Mouse (Mus musculus): ENCODE measurements around the gene Tbca. TPM values are rescaled to one million over a fixed set of nuclear protein-coding genes. Genes with fewer than 3 reads are reported as not detected.

Tbca gene
- total RNA-seq, 1 experiment from 2014 or later = 151 TPM

DNA sequence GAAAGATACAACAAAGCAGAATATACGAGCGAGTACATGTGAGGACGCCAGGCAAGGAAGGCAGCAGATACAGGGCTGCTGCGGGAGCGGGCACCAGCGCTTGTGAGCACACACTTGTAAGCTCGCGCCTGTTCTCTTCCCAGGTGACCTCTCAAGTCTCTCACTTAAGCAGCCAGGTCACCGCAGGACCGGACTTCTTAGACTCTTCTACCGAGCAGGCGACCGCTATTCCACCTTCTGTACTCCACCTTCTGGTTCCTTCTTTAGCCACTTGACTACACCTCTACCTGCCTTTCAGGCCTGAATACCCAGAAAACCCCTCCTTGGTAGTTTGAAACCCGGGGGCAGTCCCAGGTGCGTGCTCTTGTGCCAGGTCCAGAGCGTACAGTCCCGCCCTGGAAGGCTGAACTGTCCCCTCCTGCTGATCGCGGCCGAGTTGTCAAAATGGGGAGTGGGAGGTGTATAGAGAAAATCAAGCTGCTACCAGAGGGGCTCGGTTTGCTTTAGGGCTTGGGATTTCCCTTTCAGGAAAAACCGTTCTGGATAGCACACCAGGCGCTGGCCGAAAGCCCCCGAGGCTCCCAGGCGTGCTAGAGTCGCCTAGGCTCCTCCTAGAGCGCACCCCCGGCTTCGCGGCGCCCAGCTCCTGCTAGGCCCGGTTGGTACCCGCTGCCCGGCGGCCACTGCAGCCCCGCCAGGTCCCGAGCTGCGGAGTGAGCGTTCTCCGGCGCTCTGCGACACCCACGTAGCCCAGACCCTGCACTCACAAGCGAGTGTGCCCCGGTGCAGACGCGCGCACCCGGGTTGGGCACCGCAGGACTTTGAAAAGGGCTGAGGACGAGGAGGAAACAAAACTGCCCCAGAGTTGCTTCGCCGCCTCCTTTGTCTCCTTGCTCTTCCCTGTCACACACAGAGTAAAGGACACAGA lies 84.7 kb downstream of the Tbca start:
- ATAC-seq (replicated peaks in 1 of 2; ENCODE audit: insufficient read depth in 1 of 2, low FRiP score in 2 of 2, low TSS enrichment in 1 of 2, low read depth in 1 of 2, poor library complexity in 2 of 2, severe bottlenecking in 2 of 2) = no peak

DNA sequence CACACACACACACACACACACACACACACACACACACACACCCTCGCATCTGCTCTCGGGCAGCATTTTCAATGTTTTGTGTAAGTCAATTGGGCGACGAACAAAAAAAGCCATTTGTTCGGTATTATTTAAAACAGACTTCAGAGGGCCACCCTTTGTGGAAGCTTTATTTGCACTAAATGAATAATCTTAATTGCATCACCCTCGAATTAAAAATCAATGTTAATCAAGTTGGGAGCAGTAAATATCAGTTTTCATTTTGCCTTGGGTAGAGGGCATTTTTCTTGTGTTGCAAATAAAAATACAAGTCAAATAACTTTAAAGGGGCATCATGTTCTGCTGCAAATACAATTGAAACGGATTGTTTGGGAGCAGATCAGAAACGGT lies 85.3 kb downstream of the Tbca start:
- no peak for ATAC-seq (replicated peaks in 1 of 2; ENCODE audit: insufficient read depth in 1 of 2, low FRiP score in 2 of 2, low TSS enrichment in 1 of 2, low read depth in 1 of 2, poor library complexity in 2 of 2, severe bottlenecking in 2 of 2)

DNA sequence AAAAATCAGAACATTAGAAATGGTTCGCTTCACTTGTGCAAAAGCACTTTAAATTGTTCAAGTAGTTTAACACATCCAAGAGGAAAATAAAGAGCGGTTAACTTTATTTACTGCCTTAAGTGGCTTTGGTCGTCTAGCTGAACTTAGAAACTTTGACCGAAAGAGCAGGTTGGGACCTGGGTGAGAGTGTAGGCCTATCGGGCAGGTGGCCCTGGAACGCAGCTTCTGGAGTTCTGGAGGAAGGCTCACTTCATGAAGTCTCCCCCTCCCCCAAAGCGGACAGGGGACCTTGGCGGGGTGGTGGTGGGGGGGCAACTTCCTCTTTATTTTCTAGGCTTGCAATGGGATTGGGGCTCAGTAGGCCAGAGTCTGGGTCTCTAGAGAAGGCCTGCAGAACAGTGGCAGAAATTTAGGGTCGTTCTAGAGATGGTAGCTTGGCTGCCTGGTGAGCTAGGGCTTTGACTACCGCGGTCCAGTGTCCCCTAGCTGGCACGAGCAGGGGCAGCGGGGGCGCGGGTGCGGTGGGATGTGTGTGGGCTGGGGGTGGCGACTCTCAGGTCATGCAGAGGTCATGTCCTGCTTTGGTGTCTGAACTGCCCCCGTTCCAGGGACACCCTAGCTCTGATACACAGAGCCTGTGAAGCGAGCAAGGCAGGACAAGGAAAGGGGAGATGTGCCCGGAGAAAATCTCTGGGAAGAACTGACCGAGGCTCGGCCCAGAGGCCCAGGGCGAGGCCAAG lies 86.1 kb downstream of the Tbca start:
- ATAC-seq (replicated peaks in 1 of 2; ENCODE audit: insufficient read depth in 1 of 2, low FRiP score in 2 of 2, low TSS enrichment in 1 of 2, low read depth in 1 of 2, poor library complexity in 2 of 2, severe bottlenecking in 2 of 2) = no peak

DNA sequence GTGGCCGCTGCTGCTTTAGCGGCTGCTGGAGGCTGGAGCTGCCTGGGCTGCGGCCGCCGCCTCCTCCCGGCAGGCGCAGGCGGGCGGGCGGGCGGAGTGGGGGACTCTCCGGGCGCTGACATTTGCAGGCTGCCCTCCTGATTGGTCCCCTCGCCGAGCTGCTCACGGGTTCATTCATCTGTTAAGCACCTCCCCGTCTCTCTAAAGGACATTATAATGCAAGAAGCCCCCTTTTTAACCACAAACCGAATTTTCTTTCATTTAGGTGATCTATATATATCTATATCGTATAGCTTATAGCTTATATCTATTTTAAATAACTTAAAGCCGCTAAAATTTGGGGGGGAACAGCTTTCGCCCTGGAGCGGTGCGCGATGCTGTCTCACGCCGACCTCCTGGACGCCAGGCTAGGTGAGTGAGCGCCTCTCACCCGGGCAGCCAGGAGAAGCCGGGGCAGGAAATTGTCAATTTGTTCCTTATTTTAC lies 86.7 kb downstream of the Tbca start, which contains the start of gene Otp:
Otp (plus strand) TSS at position 207 of the 485 bp plus-strand sequence.
- no peak for ATAC-seq (replicated peaks in 1 of 2; ENCODE audit: insufficient read depth in 1 of 2, low FRiP score in 2 of 2, low TSS enrichment in 1 of 2, low read depth in 1 of 2, poor library complexity in 2 of 2, severe bottlenecking in 2 of 2)

DNA sequence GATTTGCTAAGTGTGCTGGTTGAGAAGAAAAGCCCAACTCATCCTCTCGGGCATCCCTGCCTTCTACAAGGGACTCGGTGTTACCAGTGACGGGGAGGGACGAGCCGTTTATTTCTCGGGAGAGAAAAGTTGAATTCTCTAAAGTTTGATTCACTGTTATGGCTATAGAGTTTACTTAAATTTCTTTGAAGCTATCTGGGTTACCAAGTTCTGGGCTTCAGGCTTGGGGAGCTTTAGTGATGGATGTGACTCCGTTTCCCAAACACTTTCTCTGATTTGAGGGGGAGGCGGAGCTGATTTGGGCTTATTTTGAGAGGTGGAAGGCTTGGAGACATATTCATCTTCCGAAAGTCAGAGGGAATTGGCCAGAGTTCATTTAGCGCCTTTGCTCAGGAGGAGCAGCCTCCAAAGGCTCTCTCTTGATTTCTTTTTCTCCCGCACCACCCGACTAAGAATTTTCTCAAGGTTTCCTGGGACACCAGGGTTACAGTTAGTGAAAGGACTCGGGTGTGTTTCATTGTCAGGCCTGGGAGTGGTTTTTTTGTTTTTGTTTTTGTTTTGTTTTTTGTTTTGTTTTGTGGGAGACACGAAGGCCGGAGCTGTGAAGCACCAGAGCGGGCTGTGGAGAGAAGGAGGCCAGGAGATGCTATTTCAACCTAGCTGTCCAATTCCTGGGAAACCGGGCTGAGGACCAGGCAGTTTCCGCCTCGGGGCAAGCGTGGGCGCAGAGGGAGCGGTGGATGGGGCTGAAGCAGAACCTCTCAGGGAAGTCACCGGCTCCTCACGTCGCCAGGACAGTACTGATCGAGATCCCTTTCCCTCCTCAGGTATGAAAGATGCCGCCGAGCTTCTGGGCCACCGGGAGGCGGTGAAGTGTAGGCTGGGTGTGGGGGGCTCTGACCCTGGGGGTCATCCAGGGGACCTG lies 87.8 kb downstream of the Tbca start:
- no peak for ATAC-seq (replicated peaks in 1 of 2; ENCODE audit: insufficient read depth in 1 of 2, low FRiP score in 2 of 2, low TSS enrichment in 1 of 2, low read depth in 1 of 2, poor library complexity in 2 of 2, severe bottlenecking in 2 of 2)

DNA sequence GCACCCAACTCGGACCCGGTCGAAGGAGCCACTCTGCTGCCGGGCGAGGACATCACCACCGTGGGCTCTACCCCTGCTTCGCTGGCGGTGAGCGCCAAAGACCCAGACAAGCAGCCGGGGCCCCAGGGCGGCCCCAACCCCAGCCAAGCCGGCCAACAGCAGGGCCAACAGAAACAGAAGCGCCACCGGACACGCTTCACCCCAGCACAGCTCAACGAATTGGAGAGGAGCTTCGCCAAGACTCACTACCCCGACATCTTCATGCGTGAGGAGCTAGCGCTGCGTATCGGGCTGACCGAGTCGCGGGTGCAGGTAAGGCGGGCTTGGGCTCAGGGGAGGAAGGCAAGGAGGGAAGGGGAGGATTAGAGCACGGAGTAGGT lies 88.5 kb downstream of the Tbca start:
- ATAC-seq (replicated peaks in 1 of 2; ENCODE audit: insufficient read depth in 1 of 2, low FRiP score in 2 of 2, low TSS enrichment in 1 of 2, low read depth in 1 of 2, poor library complexity in 2 of 2, severe bottlenecking in 2 of 2) = no peak

DNA sequence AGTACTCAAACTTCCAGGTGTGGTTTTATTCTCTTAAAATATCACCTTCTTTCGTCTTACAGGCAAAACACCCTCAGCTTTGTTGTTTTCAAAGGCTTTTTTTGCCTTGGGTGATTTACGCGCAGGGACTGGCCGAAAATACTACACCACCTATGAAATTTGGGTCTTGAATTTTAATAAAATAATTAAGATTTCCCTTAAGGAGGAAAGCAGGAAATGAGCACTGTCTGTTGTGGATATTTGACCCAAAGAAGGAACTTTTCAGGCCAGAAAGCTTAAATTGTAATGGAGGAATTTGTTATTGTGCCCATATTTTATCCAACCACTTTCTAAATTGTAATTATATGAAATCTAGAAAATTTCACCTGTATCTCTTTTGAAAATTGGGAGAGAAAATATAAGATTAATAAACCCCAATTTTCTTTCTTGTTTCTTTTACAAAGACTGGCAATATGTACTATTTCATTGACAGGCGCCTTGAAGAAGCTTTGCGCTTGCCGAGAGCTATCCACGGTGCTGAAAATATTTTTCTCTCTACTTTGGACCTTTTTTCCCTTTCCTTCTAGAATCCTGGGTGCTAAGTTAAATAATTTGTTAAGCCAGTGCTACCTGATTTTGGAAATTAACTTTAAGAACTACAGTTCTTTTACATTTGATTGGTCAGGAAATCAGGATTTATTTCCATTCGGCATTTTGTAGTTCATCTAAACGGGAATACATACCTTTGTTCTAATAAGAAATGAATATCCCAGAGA lies 89.5 kb downstream of the Tbca start:
- no peak for ATAC-seq (replicated peaks in 1 of 2; ENCODE audit: insufficient read depth in 1 of 2, low FRiP score in 2 of 2, low TSS enrichment in 1 of 2, low read depth in 1 of 2, poor library complexity in 2 of 2, severe bottlenecking in 2 of 2)

DNA sequence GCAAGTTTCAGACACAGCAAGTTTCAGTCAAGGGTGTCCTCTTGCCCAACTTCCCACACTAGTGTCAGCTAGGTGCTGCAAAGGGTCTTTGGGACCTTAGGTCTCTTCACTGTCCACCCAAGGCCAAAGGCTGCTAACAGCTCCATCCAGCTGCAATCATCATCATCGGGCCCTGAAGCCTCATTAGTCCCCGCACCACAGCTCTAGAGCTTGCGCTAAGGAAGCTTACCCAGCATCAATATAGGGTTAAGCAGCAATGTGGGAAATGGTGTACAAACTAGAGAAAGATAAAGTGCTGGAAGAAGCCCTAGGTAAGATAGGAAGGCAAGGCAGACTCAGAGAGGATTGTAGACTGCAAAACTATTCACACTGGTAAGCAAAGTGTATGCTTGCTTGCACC lies 92.5 kb downstream of the Tbca start:
- no peak for ATAC-seq (replicated peaks in 1 of 2; ENCODE audit: insufficient read depth in 1 of 2, low FRiP score in 2 of 2, low TSS enrichment in 1 of 2, low read depth in 1 of 2, poor library complexity in 2 of 2, severe bottlenecking in 2 of 2)

DNA sequence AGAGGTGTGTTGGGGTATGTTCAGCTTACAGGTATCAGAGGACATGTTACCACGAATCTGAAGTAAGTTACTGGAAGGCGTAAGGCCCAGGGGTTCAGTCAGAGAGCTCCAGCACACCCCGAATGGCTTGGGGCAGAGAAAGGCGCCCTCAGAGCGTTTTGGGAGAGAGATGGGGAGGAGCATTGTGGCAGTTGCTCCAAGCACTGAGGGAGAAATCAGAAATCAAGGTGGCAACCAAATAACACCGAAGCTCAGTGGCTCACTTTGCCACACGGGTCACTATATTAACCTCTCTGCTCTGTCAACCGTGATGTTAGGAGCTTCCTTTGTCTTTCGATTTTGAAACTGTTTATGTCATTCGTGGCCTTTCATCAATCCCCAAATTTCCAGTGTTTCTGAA lies 93.5 kb downstream of the Tbca start:
- ATAC-seq (replicated peaks in 1 of 2; ENCODE audit: insufficient read depth in 1 of 2, low FRiP score in 2 of 2, low TSS enrichment in 1 of 2, low read depth in 1 of 2, poor library complexity in 2 of 2, severe bottlenecking in 2 of 2) = no peak

DNA sequence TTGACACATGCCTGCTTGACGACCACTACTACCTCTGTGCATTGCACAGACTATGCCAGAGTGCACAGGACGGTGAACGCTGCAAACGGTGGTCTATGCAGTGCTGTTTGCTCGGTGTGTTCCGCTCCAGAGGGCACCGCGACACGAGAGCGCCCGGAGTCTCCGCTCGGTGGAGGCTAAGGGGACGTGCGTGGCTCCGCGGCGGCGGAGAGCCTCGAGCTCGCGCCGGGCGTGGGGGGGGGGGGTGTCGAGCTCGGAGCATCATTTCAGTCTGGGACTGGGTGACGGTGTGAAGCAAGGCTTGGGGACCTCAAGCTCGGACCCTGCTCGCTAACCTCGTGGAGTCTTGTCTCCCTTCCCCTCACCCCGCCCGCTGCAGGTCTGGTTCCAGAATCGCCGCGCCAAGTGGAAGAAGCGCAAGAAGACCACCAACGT lies 94.0 kb downstream of the Tbca start:
- no peak for ATAC-seq (replicated peaks in 1 of 2; ENCODE audit: insufficient read depth in 1 of 2, low FRiP score in 2 of 2, low TSS enrichment in 1 of 2, low read depth in 1 of 2, poor library complexity in 2 of 2, severe bottlenecking in 2 of 2)

DNA sequence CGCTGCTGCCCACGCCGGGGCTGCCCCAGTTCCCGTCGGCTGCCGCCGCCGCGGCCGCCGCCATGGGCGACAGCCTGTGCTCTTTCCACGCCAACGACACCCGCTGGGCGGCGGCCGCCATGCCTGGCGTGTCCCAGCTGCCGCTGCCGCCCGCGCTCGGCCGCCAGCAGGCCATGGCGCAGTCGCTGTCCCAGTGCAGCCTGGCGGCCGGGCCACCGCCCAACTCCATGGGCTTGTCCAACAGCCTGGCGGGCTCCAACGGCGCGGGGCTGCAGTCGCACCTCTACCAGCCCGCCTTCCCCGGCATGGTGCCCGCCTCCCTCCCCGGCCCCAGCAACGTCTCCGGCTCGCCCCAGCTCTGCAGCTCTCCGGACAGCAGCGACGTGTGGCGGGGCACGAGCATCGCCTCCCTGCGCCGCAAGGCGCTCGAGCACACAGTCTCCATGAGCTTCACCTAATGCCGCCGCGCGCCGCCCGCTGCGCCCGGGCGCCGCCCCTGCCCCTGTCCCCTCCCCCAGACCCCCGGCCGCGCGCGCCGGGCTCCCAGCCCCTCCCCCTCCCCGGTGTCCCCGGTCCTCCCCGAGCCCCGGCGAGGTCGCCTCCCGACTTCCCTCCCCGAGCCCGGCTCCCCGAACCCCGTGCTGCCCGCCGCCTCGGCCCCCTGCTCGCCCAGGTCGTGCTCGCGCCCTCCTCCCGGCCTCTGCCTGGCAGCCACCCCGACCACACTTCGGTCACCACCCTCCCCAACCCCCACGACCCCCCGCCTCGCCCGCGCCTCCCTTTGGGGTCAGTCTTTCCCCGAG lies 94.7 kb downstream of the Tbca start:
- ATAC-seq (replicated peaks in 1 of 2; ENCODE audit: insufficient read depth in 1 of 2, low FRiP score in 2 of 2, low TSS enrichment in 1 of 2, low read depth in 1 of 2, poor library complexity in 2 of 2, severe bottlenecking in 2 of 2) = peak; percentile 29 to 42; a peak in 2 of 4 replicates

DNA sequence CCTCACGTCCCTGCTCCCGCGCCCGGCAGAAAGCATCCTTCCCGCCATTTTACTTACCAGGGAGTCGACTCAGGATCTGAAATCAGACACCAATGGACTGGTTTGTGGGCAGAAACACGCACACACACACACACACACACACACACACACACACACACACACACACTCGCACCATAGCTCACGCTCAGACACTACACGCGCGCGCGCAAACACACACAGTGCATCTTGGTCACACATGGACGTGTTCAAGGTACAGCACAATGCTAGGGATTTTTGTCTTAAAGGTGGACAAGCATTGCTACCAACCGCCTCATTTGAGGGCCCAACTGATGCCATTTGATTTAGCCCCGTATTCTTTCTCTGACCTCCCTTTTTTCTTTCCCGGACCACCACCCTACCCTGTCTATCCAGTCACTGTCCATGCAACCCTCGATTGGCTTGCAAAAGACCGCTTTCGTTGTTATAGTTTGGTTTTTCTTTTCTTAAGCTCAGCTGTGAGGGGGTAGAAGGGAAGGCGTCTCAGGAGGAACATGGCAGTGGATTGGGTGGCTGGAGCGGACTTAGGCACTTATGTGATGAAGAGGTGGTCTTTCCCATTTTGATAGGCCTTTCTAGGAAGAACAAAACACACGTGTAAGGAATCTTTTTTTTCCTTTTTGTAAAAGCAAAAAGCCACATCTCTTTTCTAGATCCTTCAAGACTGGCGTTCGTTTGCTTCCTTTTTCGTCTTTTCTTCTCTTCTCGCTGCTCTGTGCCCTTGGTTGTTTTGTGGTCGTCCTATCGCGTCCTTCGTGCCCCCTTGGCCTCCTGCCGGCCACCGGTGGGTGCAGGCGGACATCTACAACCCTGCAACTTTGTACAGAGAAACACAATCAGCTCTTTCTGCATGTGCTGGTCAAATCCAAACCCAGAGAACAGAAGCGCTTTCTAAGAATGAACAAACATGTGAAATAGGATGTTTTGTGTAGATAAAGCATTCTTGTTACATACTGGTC lies 95.6 kb downstream of the Tbca start:
- no peak for ATAC-seq (replicated peaks in 1 of 2; ENCODE audit: insufficient read depth in 1 of 2, low FRiP score in 2 of 2, low TSS enrichment in 1 of 2, low read depth in 1 of 2, poor library complexity in 2 of 2, severe bottlenecking in 2 of 2)

DNA sequence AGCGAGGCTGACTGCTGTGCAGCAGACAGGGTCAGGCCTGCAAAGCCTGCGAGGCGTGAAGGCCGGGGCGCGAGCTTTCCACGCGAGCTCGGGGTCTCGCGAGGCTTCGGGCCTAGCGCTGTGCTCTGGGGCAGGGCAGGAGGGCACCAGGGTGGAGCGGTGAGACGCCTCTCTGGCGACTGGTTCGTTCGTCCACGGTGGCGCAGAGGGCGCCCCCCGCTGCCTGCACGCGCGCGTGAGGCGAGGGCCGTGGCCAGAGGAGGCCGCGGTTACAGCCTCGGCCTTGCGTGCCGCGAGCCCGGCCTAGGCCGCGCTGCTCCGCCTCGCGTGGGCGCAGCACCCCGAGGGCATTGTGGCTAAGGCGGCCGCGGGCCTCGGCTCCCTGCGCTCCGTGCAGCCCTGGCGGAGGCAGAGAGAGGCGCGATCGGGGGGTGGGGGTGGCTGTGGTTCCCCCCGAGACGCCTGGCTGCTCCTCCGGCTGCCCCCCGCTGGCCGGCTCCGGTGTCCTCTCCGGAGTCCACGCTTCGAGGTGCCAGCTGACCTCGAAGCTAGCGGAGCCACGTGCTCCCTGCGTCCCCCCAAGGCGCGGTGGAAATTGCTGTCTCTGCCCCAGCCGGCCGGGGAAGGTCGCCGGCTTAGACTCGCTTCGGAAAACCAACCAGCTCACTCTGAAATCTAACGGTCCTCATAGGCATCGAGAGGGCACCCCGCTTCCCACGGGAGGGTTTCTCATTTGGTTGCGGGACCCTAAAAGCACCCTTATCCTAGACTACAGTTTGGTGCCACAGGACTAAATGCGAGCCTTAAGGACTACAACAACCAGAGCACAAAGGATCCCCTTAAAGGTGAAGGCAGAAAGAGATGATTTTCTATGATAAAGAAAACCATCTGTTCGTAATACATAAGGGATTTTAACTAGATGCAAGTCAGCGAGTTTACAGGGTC lies 96.9 kb downstream of the Tbca start:
- ATAC-seq (replicated peaks in 1 of 2; ENCODE audit: insufficient read depth in 1 of 2, low FRiP score in 2 of 2, low TSS enrichment in 1 of 2, low read depth in 1 of 2, poor library complexity in 2 of 2, severe bottlenecking in 2 of 2) = no peak
